Mouse (Mus musculus) kidney, adult 2 months (tissue): Measurements from ENCODE around the gene Trim13.

Source experiments
- CTCF ChIP-seq: fragments of 200-500 bp; conservative IDR thresholded peaks from 2 replicates; pipeline ENCODE4 v1.5.1; 2011; ENCODE audit warnings: low read depth, mild to moderate bottlenecking, control low read depth, low read length, moderate library complexity, mixed read lengths; ENCODE audit not compliant: insufficient read depth, insufficient read length
- POLR2A ChIP-seq: fragments of 200-500 bp; IDR thresholded peaks from one replicate; pipeline ENCODE4 v1.6.1; 2011; ENCODE audit warnings: low read depth, low read length, control low read depth

GRCm38 (mm10) chr14:61575066-61575465 is 23.0 kb upstream of the Trim13 start:
- TF ChIP-seq CTCF (no peak), POLR2A (no peak)
